Mouse (Mus musculus) hindbrain, postnatal 0 days (tissue): ENCODE results near the gene Igf2r. TPM values are rescaled to one million over a fixed set of nuclear protein-coding genes. Genes with fewer than 3 reads are reported as not detected.

Experiments used
- ATAC-seq: fragments of 200-750 bp; cut with Nextera tagmentation; 2 replicates; pipeline ENCODE4 v1.8.0; 2017; ENCODE audit warnings: mild to moderate bottlenecking, moderate TSS enrichment, moderate library complexity
- DNase-seq: peaks from one replicate; pipeline ENCODE4 v3.0.0-alpha.2; 2015; ENCODE audit warnings: low spot score
- H3K27ac ChIP-seq: fragments of 300-500 bp; sonication (generic); 2 replicates; pipeline ENCODE4 v1.5.1; 2014; ENCODE audit warnings: mild to moderate bottlenecking
- H3K27me3 ChIP-seq: fragments of 300-500 bp; sonication (generic); 2 replicates; pipeline ENCODE4 v1.6.1; 2014; ENCODE audit warnings: low read length, mixed read lengths; ENCODE audit not compliant: insufficient read depth
- H3K36me3 ChIP-seq: fragments of 300-500 bp; sonication (generic); 2 replicates; pipeline ENCODE4 v1.6.1; 2014; ENCODE audit warnings: low read length, mixed read lengths; ENCODE audit not compliant: insufficient read depth
- H3K4me1 ChIP-seq: fragments of 300-500 bp; sonication (generic); 2 replicates; pipeline ENCODE4 v1.6.1; 2014; ENCODE audit warnings: antibody characterized with exemption, low read length, mixed read lengths; ENCODE audit not compliant: insufficient read depth
- H3K4me2 ChIP-seq: fragments of 300-500 bp; sonication (generic); 2 replicates; pipeline ENCODE4 v1.6.1; 2014; ENCODE audit warnings: low read depth, mild to moderate bottlenecking, low read length, moderate library complexity, mixed read lengths
- H3K4me3 ChIP-seq: fragments of 300-500 bp; sonication (generic); 2 replicates; pipeline ENCODE4 v1.5.1; 2014; ENCODE audit warnings: low read length
- H3K9ac ChIP-seq: fragments of 300-500 bp; sonication (generic); replicated peaks from 2 replicates; pipeline ENCODE4 v1.6.1; 2014; ENCODE audit warnings: mild to moderate bottlenecking, low read length, moderate library complexity, mixed read lengths
- H3K9me3 ChIP-seq: fragments of 300-500 bp; sonication (generic); 2 replicates; pipeline ENCODE4 v1.6.1; 2016; ENCODE audit warnings: low read length, mixed read lengths
- CTCF ChIP-seq: IDR thresholded peaks from 2 replicates; pipeline ENCODE4 v1.5.1; 2016; ENCODE audit warnings: antibody characterized with exemption, control low read depth, low read depth
- WGBS: fragments of 180-500 bp; shearing (Covaris S2); extraction: QIAGEN DNeasy Blood & Tissue Kit; methylation state at CpG from one replicate; pipeline ENCODE4 v1.1.7; 2014; 5-methylcytosine and 5-hydroxymethylcytosine counted together
- polyA plus RNA-seq: library from polyadenylated mRNA; unstranded; fragments of >200 nt; fragmentation: Nextera tagmentation; extraction: Ambion mirVana; gene quantifications from 2 replicates; pipeline ENCODE4 v1.2.1, GENCODE M21; 2015
- total RNA-seq: library from RNA; depleted of rRNA; stranded (reverse); fragments of >200 nt; gene quantifications from 2 replicates; pipeline ENCODE4 v1.2.3, GENCODE M21; 2014

Igf2r gene
- total and polyA plus RNA-seq, 2 experiments from 2014 or later = 4.7 to 30.7 TPM

- Histone ChIP-seq H3K4me1 (0 out of 2 replicates have a peak, but pooled peaks cover 9% of the 10 kb centered on the region), H3K4me2 (peak overlapping the region; percentile 88), H3K4me3 (no peak overlapping the region), H3K9ac (no peak overlapping the region), H3K9me3 (no peaks in the 10 kb centered on the region), H3K27ac (no peak overlapping the region), H3K27me3 (no peaks in the 10 kb centered on the region), H3K36me3 (no peaks in the 10 kb centered on the region)
- DNase-seq (no peak), ATAC-seq (no peak)
- no peak for TF ChIP-seq CTCF
- WGBS = 81% methylated on average over 6 of the region's 6 CpGs
Measured at GRCm38 (mm10) chr17:12767294-12767852, 2.1 kb downstream of the Igf2r start.

GRCm38 (mm10) chr17:12763412-12763811, 6.1 kb downstream of the Igf2r start:
- Histone ChIP-seq H3K4me1 (peaks cover 8% of the 10 kb centered on the region; the same call in 1 of the 2 replicates), H3K4me3 (no peak overlapping the region), H3K27ac (no peak overlapping the region), H3K9ac (no peak overlapping the region), H3K36me3 (no peaks in the 10 kb centered on the region), H3K27me3 (no peaks in the 10 kb centered on the region), H3K9me3 (no peaks in the 10 kb centered on the region), H3K4me2 (no peak overlapping the region)
- TF ChIP-seq CTCF = no peak
- 93% methylated on average over 2 of the region's 2 CpGs for WGBS
- ATAC-seq = no peak
- no peak for DNase-seq

GRCm38 (mm10) chr17:12760355-12761146, 8.9 kb downstream of the Igf2r start:
- no peaks in the 10 kb centered on the region for H3K36me3 ChIP-seq
- TF ChIP-seq CTCF = no peak
- no peaks in the 10 kb centered on the region for H3K27me3 ChIP-seq
- DNase-seq (no peak), ATAC-seq (no peak)
- no peak overlapping the region for H3K4me3 ChIP-seq
- no peak overlapping the region for H3K27ac ChIP-seq
- H3K9me3 ChIP-seq = no peaks in the 10 kb centered on the region
- no peak overlapping the region for H3K9ac ChIP-seq
- WGBS = 86% methylated on average over 10 of the region's 10 CpGs
- H3K4me2 ChIP-seq = no peak overlapping the region
- no peaks in the 10 kb centered on the region; the same call in none of the 2 replicates for H3K4me1 ChIP-seq

DNA sequence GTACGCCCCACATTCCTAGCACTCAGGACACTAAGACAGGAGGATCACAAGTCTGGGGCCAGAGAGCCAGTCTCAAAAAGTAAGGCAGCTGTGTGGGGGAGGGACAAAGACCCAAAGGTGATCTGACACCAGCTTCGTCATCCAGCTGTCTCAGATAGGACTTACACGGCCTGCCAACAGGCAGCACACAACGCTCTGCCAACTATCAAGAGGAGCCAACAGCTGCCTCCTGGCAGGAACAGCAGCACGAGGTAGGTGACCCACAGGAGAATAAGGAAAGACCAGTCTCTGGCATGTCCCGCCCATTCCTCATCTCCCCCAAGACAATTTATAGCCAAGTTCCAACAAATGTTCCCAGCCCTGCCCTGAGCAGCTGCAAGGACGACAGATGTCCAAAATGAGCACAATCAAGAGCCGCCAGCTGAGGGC, 9.8 kb downstream of the Igf2r start:
- Histone ChIP-seq H3K27ac (no peak overlapping the region), H3K27me3 (no peaks in the 10 kb centered on the region), H3K4me3 (no peak overlapping the region), H3K36me3 (no peaks in the 10 kb centered on the region), H3K9me3 (no peaks in the 10 kb centered on the region), H3K9ac (no peak overlapping the region), H3K4me2 (no peak overlapping the region), H3K4me1 (no peaks in the 10 kb centered on the region; the same call in none of the 2 replicates)
- TF ChIP-seq CTCF = no peak
- DNase-seq (peak; percentile 42), ATAC-seq (peak; percentile 64)
- 41% methylated on average over 8 of the region's 8 CpGs for WGBS

- Histone ChIP-seq H3K4me2 (no peak overlapping the region), H3K9me3 (no peaks in the 10 kb centered on the region), H3K36me3 (no peaks in the 10 kb centered on the region), H3K27ac (no peak overlapping the region), H3K9ac (no peak overlapping the region), H3K4me3 (no peak overlapping the region), H3K27me3 (no peaks in the 10 kb centered on the region), H3K4me1 (no peaks in the 10 kb centered on the region; the same call in none of the 2 replicates)
- TF ChIP-seq CTCF = no peak
- no peak for ATAC-seq
- WGBS = 85% methylated on average over 12 of the region's 12 CpGs
- no peak for DNase-seq
Measured at GRCm38 (mm10) chr17:12758701-12759455, 10.6 kb downstream of the Igf2r start.

DNA sequence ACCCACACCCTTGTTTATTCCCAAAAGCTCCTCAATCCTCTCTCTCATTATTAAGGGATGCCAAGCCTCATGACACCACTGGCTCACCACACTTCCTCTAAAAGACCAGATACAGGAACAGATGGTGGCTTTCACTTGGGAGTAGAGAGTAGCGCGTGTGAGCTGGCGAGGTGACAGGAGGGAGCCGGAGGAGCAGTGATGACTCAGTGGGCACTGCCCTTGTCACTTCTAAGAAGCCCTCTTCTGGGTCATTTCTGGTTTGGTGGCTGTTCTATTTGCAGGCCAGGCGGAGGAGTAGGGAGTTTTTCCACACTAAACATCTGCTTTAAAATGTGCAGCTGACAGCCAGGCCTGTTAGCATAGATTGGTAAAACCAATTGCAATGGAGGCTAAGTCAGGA, 11.5 kb downstream of the Igf2r start:
- no peak overlapping the region for H3K9ac ChIP-seq
- no peak for TF ChIP-seq CTCF
- DNase-seq = peak; percentile 64
- WGBS = 42% methylated on average over 5 of the region's 5 CpGs
- no peaks in the 10 kb centered on the region; the same call in none of the 2 replicates for H3K4me1 ChIP-seq
- ATAC-seq = 0 out of 2 replicates have a peak, but pooled peaks have one; percentile 41
- no peak overlapping the region for H3K4me2 ChIP-seq
- H3K27ac ChIP-seq = no peak overlapping the region
- no peak overlapping the region for H3K4me3 ChIP-seq
- no peaks in the 10 kb centered on the region for H3K9me3 ChIP-seq
- no peaks in the 10 kb centered on the region for H3K27me3 ChIP-seq
- no peaks in the 10 kb centered on the region for H3K36me3 ChIP-seq
